Mouse (Mus musculus): ENCODE measurements around the gene Cnp. TPM values are rescaled to one million over a fixed set of nuclear protein-coding genes. Genes with fewer than 3 reads are reported as not detected.
"Not testable (repeated sequence)": the region's sequence is repeated elsewhere in the genome, so short reads cannot be mapped to it uniquely, and the experiment has no call there.

Gene Cnp
- polyA plus RNA-seq, 1 experiment from 2014 or later = 25.1 TPM

GRCm38 (mm10) chr11:100603155-100603554 is 28.5 kb downstream of the Cnp start:
- Histone ChIP-seq H3K27me3 (replicated peaks; ENCODE audit: low read depth, poor library complexity, severe bottlenecking) (no peaks in the 10 kb centered on the region), H3K36me3 (replicated peaks) (peaks cover 87% of the 10 kb centered on the region), H3K9me3 (no peaks in the 10 kb centered on the region), H3K27ac (replicated peaks) (no peak overlapping the region), H3K4me1 (no peaks in the 10 kb centered on the region), H3K4me3 (no peak overlapping the region)
- DNase-seq (ENCODE audit: low spot score) = no peak
- WGBS = 91% methylated on average over 9 of the region's 9 CpGs

- no peaks in the 10 kb centered on the region for H3K9me3 ChIP-seq
- WGBS = 93% methylated on average over 8 of the region's 8 CpGs
- H3K4me1 ChIP-seq = no peaks in the 10 kb centered on the region
- no peak for DNase-seq (ENCODE audit: low spot score)
- H3K27me3 ChIP-seq (replicated peaks; ENCODE audit: low read depth, poor library complexity, severe bottlenecking) = no peaks in the 10 kb centered on the region
- H3K36me3 ChIP-seq (replicated peaks) = peaks cover 87% of the 10 kb centered on the region
- no peak overlapping the region for H3K27ac ChIP-seq (replicated peaks)
- no peak overlapping the region for H3K4me3 ChIP-seq
Observed at GRCm38 (mm10) chr11:100603813-100604212, 29.1 kb downstream of the Cnp start.

DNA sequence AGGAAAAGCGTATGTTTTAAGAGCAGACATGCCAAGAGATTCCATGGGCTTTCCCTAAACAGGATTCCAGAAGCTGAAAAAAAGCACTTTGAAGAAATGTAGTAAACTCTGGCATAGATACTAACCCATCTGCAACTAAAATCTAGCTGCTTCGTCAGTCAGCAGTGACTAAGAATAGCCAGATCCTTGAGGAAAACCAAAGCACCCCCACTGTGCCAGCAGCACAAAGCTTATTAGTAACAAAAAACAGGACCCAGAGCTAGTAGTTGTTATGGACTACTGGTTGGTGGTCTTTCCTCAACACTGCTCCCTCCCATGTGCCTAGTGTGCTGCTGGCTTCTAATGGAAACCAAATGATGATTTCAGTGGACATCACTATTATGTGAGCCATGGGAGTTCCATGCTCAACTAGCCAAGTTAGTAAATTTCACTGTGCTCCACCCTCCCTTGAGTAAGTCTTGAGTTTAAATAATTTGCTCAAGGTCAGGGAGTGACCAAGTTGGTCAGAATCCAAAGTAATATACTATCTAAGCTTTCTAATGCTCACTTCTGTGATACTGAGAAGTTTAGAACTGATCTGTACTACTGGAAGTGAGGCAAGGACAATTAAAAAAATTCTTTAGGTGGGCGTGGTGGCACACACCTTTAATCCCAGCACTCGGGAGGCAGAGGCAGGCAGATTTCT is 29.8 kb downstream of the Cnp start:
- no peak for DNase-seq (ENCODE audit: low spot score)
- no peaks in the 10 kb centered on the region for H3K4me1 ChIP-seq
- H3K36me3 ChIP-seq (replicated peaks) = peaks cover 83% of the 10 kb centered on the region
- WGBS = 93% methylated on average over 4 of the region's 4 CpGs
- no peak overlapping the region for H3K27ac ChIP-seq (replicated peaks)
- no peak overlapping the region for H3K4me3 ChIP-seq
- no peaks in the 10 kb centered on the region for H3K9me3 ChIP-seq
- H3K27me3 ChIP-seq (replicated peaks; ENCODE audit: low read depth, poor library complexity, severe bottlenecking) = no peaks in the 10 kb centered on the region

DNA sequence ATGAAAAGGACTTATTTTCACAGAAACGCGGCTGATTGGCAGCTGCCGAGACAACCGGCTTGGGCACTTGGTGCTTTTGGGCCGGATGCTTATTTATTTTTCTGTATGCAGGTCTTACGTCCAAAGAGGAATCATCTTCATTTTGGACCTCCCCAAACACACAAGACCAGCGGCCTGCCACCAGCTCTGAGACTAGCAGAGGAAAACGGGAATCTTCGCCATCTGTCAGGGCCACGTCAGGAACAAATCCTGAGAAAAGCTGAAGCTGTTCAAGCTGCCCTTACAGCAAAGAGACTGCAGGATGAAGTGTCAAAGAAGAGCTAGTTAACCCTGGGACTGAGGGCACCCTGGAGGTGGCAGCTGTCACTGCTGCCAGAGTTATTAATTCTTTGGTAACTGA is 30.7 kb downstream of the Cnp start:
- Histone ChIP-seq H3K4me1 (no peaks in the 10 kb centered on the region), H3K4me3 (no peak overlapping the region), H3K27me3 (replicated peaks; ENCODE audit: low read depth, poor library complexity, severe bottlenecking) (no peaks in the 10 kb centered on the region), H3K36me3 (replicated peaks) (peaks cover 82% of the 10 kb centered on the region), H3K9me3 (no peaks in the 10 kb centered on the region), H3K27ac (replicated peaks) (no peak overlapping the region)
- no peak for DNase-seq (ENCODE audit: low spot score)
- 92% methylated on average over 10 of the region's 10 CpGs for WGBS

- 95% methylated on average over 6 of the region's 6 CpGs for WGBS
- no peaks in the 10 kb centered on the region for H3K27me3 ChIP-seq (replicated peaks; ENCODE audit: low read depth, poor library complexity, severe bottlenecking)
- H3K27ac ChIP-seq (replicated peaks) = no peak overlapping the region
- no peak overlapping the region for H3K4me3 ChIP-seq
- peaks cover 80% of the 10 kb centered on the region for H3K36me3 ChIP-seq (replicated peaks)
- H3K9me3 ChIP-seq = no peaks in the 10 kb centered on the region
- no peaks in the 10 kb centered on the region for H3K4me1 ChIP-seq
- DNase-seq (ENCODE audit: low spot score) = no peak
Observed at GRCm38 (mm10) chr11:100607121-100607520, 32.4 kb downstream of the Cnp start.

- Histone ChIP-seq H3K9me3 (no peaks in the 10 kb centered on the region), H3K27me3 (replicated peaks; ENCODE audit: low read depth, poor library complexity, severe bottlenecking) (no peaks in the 10 kb centered on the region), H3K27ac (replicated peaks) (no peak overlapping the region), H3K36me3 (replicated peaks) (peaks cover 77% of the 10 kb centered on the region), H3K4me3 (no peak overlapping the region), H3K4me1 (no peaks in the 10 kb centered on the region)
- WGBS = 81% methylated on average over 4 of the region's 4 CpGs
- no peak for DNase-seq (ENCODE audit: low spot score)
Observed at GRCm38 (mm10) chr11:100608796-100609195, 34.1 kb downstream of the Cnp start.

DNA sequence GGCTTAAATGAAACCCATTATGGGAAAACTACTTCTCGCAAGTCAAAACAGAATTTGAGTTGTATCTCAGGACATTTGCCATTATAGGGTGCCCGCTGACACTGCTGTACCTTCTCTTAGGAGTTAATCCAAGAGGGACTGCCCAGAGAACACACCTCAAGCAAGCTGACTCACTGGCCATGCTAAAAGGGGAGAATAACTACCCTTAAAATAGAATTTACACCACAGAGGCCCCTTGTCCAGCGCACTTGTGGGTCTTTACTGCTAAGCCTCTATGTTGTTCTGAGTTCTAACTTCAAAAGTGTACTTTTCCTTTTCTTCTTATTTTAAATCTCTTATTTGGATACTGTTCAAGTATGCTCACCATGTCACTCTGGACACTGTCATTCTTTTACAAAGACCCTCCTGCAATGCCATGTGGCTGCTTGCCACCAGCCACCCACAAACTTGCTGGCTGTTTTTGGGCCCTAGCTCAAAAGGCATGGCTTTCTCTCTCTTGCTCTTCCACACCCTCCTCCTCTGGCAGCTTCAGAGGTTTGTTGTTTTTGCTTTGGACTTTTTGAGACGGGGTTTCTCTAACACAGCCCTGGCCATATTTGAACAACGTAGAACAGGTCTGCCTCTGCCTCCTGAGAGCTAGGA is 34.8 kb downstream of the Cnp start:
- 90% methylated on average over 5 of the region's 5 CpGs for WGBS
- peaks cover 73% of the 10 kb centered on the region for H3K36me3 ChIP-seq (replicated peaks)
- H3K27ac ChIP-seq (replicated peaks) = no peak overlapping the region
- no peaks in the 10 kb centered on the region for H3K9me3 ChIP-seq
- H3K4me3 ChIP-seq = no peak overlapping the region
- no peaks in the 10 kb centered on the region for H3K27me3 ChIP-seq (replicated peaks; ENCODE audit: low read depth, poor library complexity, severe bottlenecking)
- no peaks in the 10 kb centered on the region for H3K4me1 ChIP-seq
- DNase-seq (ENCODE audit: low spot score) = no peak

DNA sequence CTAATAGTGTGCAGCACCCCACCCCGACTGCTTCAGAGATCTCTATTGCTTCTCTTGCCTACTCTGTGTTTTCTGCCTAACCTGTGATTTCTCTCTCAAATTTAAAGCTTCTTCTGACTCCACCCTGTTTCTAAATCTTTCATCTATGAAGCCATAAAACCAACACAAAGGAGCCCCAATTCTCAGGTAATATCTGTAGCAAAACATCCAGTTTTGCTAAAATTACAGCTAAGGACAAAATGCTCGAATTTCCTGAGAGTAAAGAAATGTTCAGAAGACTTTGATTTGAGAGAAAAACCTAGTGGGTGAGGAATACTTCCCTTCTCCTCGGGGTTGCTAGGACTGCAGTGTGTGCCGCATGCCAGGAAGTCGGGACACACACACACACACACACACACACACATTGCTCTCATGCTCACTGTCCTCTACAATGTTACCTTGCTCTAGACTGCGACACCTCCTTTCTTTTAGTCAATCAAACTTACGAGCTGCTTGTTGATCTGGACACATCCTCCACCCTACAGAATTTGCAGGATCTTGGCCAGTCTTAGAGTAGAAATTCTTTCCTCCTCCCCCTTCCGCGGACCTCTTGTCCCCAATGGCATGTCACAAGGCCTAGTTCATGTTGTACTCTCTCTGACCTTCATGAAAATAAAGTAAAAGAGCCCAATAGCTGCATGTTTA is 35.4 kb downstream of the Cnp start:
- H3K4me3 ChIP-seq = no peak overlapping the region
- no peaks in the 10 kb centered on the region for H3K9me3 ChIP-seq
- WGBS = 86% methylated on average over 9 of the region's 9 CpGs
- no peak for DNase-seq (ENCODE audit: low spot score)
- H3K36me3 ChIP-seq (replicated peaks) = peaks cover 69% of the 10 kb centered on the region
- H3K4me1 ChIP-seq = no peaks in the 10 kb centered on the region
- no peak overlapping the region for H3K27ac ChIP-seq (replicated peaks)
- no peaks in the 10 kb centered on the region for H3K27me3 ChIP-seq (replicated peaks; ENCODE audit: low read depth, poor library complexity, severe bottlenecking)

DNA sequence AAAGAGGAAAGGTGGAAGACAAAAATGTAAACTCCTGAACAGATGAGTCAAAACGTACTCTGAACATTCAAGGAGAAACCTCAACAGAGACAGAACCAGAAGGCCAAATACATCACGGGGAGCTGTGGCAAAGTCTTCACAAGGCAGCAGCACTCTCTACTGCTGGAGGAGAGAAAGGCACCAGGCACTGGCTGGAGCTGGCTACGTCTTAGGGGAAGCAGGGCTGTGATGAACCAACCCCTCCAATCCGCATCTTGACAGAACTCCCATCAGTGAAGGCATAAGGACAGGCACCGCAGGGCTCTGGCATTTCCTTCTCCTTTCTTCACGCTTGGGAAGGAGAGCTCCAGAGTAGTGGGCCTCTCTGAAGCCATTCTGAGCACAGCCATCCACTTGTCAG is 36.9 kb downstream of the Cnp start:
- no peaks in the 10 kb centered on the region for H3K4me1 ChIP-seq
- H3K27me3 ChIP-seq (replicated peaks; ENCODE audit: low read depth, poor library complexity, severe bottlenecking) = no peaks in the 10 kb centered on the region
- 91% methylated on average over 6 of the region's 6 CpGs for WGBS
- peaks cover 69% of the 10 kb centered on the region for H3K36me3 ChIP-seq (replicated peaks)
- H3K9me3 ChIP-seq = no peaks in the 10 kb centered on the region
- no peak overlapping the region for H3K4me3 ChIP-seq
- no peak for DNase-seq (ENCODE audit: low spot score)
- H3K27ac ChIP-seq (replicated peaks) = no peak overlapping the region

GRCm38 (mm10) chr11:100613241-100613640 is 38.5 kb downstream of the Cnp start:
- WGBS = 90% methylated on average over 3 of the region's 3 CpGs
- H3K4me1 ChIP-seq = peaks cover 9% of the 10 kb centered on the region
- no peaks in the 10 kb centered on the region for H3K9me3 ChIP-seq
- H3K27ac ChIP-seq (replicated peaks) = no peak overlapping the region
- no peak for DNase-seq (ENCODE audit: low spot score)
- no peak overlapping the region for H3K4me3 ChIP-seq
- no peaks in the 10 kb centered on the region for H3K27me3 ChIP-seq (replicated peaks; ENCODE audit: low read depth, poor library complexity, severe bottlenecking)
- H3K36me3 ChIP-seq (replicated peaks) = peaks cover 55% of the 10 kb centered on the region

DNA sequence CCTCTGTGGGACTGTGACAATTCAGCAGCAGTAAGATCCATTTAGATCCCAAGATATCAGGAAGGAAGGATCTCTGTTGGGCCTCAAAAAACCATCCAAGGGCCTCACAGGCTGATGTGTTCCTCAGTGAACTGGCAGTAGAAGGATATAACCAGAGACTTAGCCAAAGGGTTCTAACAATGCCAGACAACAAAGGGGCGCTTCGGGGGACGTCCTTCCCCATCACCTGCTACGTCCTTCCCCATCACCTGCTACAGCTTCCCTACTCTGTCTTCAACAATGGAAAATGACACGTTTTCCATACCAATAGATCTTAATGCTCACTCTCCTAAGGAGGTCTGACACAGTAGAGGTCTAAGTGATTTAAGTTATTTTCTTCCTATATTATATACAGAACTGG is 41.6 kb downstream of the Cnp start:
- 87% methylated on average over 5 of the region's 5 CpGs for WGBS
- DNase-seq (ENCODE audit: low spot score) = no peak
- no peaks in the 10 kb centered on the region for H3K9me3 ChIP-seq
- peaks cover 23% of the 10 kb centered on the region for H3K4me1 ChIP-seq
- no peak overlapping the region for H3K27ac ChIP-seq (replicated peaks)
- H3K4me3 ChIP-seq = no peak overlapping the region
- H3K36me3 ChIP-seq (replicated peaks) = peaks cover 31% of the 10 kb centered on the region
- no peaks in the 10 kb centered on the region for H3K27me3 ChIP-seq (replicated peaks; ENCODE audit: low read depth, poor library complexity, severe bottlenecking)

GRCm38 (mm10) chr11:100616836-100617235 is 42.1 kb downstream of the Cnp start:
- H3K4me1 ChIP-seq = peaks cover 23% of the 10 kb centered on the region
- H3K36me3 ChIP-seq (replicated peaks) = peaks cover 26% of the 10 kb centered on the region
- not testable (repeated sequence) for H3K9me3 ChIP-seq; H3K27me3 ChIP-seq (replicated peaks; ENCODE audit: low read depth, poor library complexity, severe bottlenecking); DNase-seq (ENCODE audit: low spot score); H3K4me3 ChIP-seq; H3K27ac ChIP-seq (replicated peaks)
- WGBS = 89% methylated on average over 7 of the region's 7 CpGs

DNA sequence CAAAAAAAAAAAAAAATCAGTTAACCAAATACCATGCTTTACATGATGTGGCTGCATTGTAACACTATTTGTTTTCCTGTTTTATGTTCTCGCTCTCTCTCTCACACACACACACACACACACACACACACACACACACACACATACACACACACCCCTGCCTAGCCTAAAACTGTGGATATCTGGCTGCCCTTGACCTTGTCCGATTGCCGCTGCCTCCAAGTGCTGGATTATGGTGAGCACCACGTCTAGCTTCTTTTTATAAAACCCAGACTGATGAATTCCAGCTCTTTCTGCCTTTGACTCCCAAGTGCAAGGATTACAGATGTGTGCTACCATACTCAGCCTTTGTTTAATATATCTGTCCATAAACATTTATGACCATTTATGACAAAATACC is 42.8 kb downstream of the Cnp start:
- 93% methylated on average over 4 of the region's 4 CpGs for WGBS
- Histone ChIP-seq H3K4me1 (peaks cover 25% of the 10 kb centered on the region), H3K9me3 (no peaks in the 10 kb centered on the region), H3K36me3 (replicated peaks) (peaks cover 20% of the 10 kb centered on the region), H3K27me3 (replicated peaks; ENCODE audit: low read depth, poor library complexity, severe bottlenecking) (no peaks in the 10 kb centered on the region), H3K4me3 (peak overlapping the region; percentile 96), H3K27ac (replicated peaks) (no peak overlapping the region)
- no peak for DNase-seq (ENCODE audit: low spot score)

Measured in embryonic facial prominence, embryonic 10.5 days (tissue).